Mouse (Mus musculus): ENCODE data around the gene Msx3. TPM values are rescaled to one million over a fixed set of nuclear protein-coding genes. Genes with fewer than 3 reads are reported as not detected.

The Msx3 gene
- not detected for total RNA-seq (2021)
- long read RNA-seq, experiment 1: 0 reads
- long read RNA-seq, experiment 2: 0 reads

- no peak for DNase-seq
Measured at GRCm38 (mm10) chr7:140048361-140049114, at the start of gene Msx3. Gene Msx3 (minus strand): TSS chr7:140049089.

GRCm38 (mm10) chr7:140098466-140098865 is 49.6 kb upstream of the Msx3 start:
- no peak for DNase-seq

GRCm38 (mm10) chr7:140096055-140096454 is 47.2 kb upstream of the Msx3 start:
- DNase-seq: no peak

GRCm38 (mm10) chr7:140095556-140095955 is 46.7 kb upstream of the Msx3 start:
- DNase-seq: no peak

- no peak for DNase-seq
Measured at GRCm38 (mm10) chr7:140094954-140095353, 46.1 kb upstream of the Msx3 start.

GRCm38 (mm10) chr7:140092924-140093528 is 44.1 kb upstream of the Msx3 start, which contains the start of gene Prap1:
Gene Prap1 (plus strand): TSS chr7:140093395.
- DNase-seq: no peak

- no peak for DNase-seq
Measured at GRCm38 (mm10) chr7:140090601-140091000, 41.7 kb upstream of the Msx3 start.

GRCm38 (mm10) chr7:140082242-140082678 is 33.4 kb upstream of the Msx3 start, which contains the start of gene Caly:
Gene Caly (minus strand): TSS chr7:140082548.
- DNase-seq: no peak

GRCm38 (mm10) chr7:140081408-140082241 is 32.7 kb upstream of the Msx3 start:
- no peak for DNase-seq

GRCm38 (mm10) chr7:140080503-140081156 is 31.7 kb upstream of the Msx3 start:
- no peak for DNase-seq

GRCm38 (mm10) chr7:140078711-140079110 is 29.8 kb upstream of the Msx3 start:
- DNase-seq: no peak

- DNase-seq: no peak
Measured at GRCm38 (mm10) chr7:140077698-140078097, 28.8 kb upstream of the Msx3 start.

GRCm38 (mm10) chr7:140070042-140070711 is 21.3 kb upstream of the Msx3 start:
- no peak for DNase-seq

- DNase-seq: no peak
Measured at GRCm38 (mm10) chr7:140067397-140067796, 18.5 kb upstream of the Msx3 start.

GRCm38 (mm10) chr7:140063092-140063491 is 14.2 kb upstream of the Msx3 start:
- DNase-seq: peak; percentile 26

- DNase-seq: no peak
Measured at GRCm38 (mm10) chr7:140062307-140062706, 13.4 kb upstream of the Msx3 start.

- DNase-seq: no peak
Measured at GRCm38 (mm10) chr7:140061832-140062130, 12.9 kb upstream of the Msx3 start.

- DNase-seq: no peak
Measured at GRCm38 (mm10) chr7:140060936-140061831, 12.3 kb upstream of the Msx3 start.

GRCm38 (mm10) chr7:140059601-140060000 is 10.7 kb upstream of the Msx3 start:
- no peak for DNase-seq

- no peak for DNase-seq
Measured at GRCm38 (mm10) chr7:140058528-140058927, 9.6 kb upstream of the Msx3 start.

Data from gastrocnemius, postnatal 25 days (tissue).